Mouse (Mus musculus) cerebellum, adult 2 months (tissue): ENCODE measurements at regions not wholly inside any gene's neighbourhood (a gene's known extent, or its start where the extent isn't known, plus 50 kb on each side); places are given as distances from the start of the nearest gene placed in this dataset.
A peak's percentile ranks its signal among the peaks of the same experiment; 100 is the strongest.

Experiments used
- DNase-seq, 2 experiments: peaks; one replicate each; pipeline ENCODE4 v3.0.0; 2021
- H3K27ac ChIP-seq: fragments of 200-500 bp; 2 replicates; pipeline ENCODE4 v1.5.1; 2012; ENCODE audit warnings: low read length, control low read depth, inconsistent platforms; ENCODE audit not compliant: insufficient read depth
- H3K27me3 ChIP-seq: fragments of 200-500 bp; 2 replicates; pipeline ENCODE4 v1.6.1; 2012; ENCODE audit warnings: inconsistent platforms, mild to moderate bottlenecking, low read length, moderate library complexity; ENCODE audit not compliant: control insufficient read depth, insufficient read depth
- H3K4me1 ChIP-seq: fragments of 200-500 bp; 2 replicates; pipeline ENCODE4 v1.6.1; 2011; ENCODE audit warnings: low read length; ENCODE audit not compliant: control insufficient read depth, insufficient read depth
- H3K4me3 ChIP-seq: fragments of 200-500 bp; replicated peaks from 2 replicates; pipeline ENCODE3; 2011; ENCODE audit warnings: mild to moderate bottlenecking, low read depth, low read length, control low read depth; ENCODE audit not compliant: insufficient read depth
- CTCF ChIP-seq: fragments of 200-500 bp; IDR thresholded peaks from 2 replicates; pipeline ENCODE4 v1.5.1; 2011; ENCODE audit warnings: low read depth, mild to moderate bottlenecking, control low read depth, low read length, moderate library complexity, borderline replicate concordance; ENCODE audit not compliant: insufficient read depth
- POLR2A ChIP-seq: fragments of 200-500 bp; IDR thresholded peaks from 2 replicates; pipeline ENCODE4 v1.6.1; 2011; ENCODE audit warnings: low read length, control low read depth, borderline replicate concordance; ENCODE audit not compliant: insufficient read depth
- WGBS: fragments of 180-500 bp; shearing (Covaris S2); methylation state at CpG from one replicate; pipeline ENCODE4 v1.1.7; 2018; 5-methylcytosine and 5-hydroxymethylcytosine counted together

DNA sequence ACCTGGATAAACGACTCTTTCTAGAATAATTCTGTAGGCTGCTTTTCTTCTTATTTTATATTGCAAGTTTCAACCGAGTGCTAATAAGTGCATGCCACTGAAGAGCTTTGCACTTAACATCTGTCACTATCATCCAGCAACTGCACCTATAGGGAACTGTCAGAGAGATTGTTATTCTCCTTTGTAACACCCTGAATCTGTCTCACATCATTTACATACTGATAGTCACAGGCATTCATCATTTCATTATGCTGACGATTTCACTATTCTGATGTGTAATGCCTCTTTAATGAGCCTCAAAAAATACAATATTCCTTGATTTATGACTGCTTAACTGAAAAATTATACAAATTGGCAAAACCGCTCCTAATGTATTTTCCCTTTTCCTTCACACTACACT is 1959.2 kb upstream of the Tenm3 start:
- no peak for DNase-seq
- TF ChIP-seq POLR2A (no peak), CTCF (no peak)
- H3K4me3 ChIP-seq = no peak overlapping the region
- H3K27me3 ChIP-seq = no peaks in the 10 kb centered on the region
- no peaks in the 10 kb centered on the region for H3K4me1 ChIP-seq
- 85% methylated on average over 4 of the region's 4 CpGs for WGBS
- no peak overlapping the region for H3K27ac ChIP-seq

GRCm38 (mm10) chr8:50787441-50787840 is 1943.7 kb upstream of the Tenm3 start:
- DNase-seq = peak; percentile 13 to 22
- TF ChIP-seq POLR2A (no peak), CTCF (no peak)
- Histone ChIP-seq H3K4me3 (no peak overlapping the region), H3K27me3 (no peaks in the 10 kb centered on the region), H3K4me1 (no peaks in the 10 kb centered on the region), H3K27ac (no peak overlapping the region)

DNA sequence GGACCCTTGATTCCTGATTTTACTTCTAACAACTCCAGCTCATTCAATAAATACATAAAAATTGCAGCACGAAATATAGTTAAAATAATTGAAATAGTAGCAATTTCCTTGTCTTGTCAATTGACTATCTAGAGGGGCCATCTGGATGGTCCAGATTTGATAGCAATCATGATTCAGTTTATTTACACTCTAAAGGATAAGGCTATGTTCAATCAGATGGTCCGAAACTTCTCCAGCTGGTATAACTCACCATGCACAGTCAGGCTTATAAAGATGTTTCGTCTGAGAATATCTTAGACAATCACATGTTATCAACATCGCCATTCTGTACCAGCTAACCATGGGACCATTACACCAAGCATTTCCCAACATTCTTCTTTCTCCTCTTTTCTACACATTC is 1926.9 kb upstream of the Tenm3 start:
- Histone ChIP-seq H3K27me3 (no peaks in the 10 kb centered on the region), H3K4me1 (no peaks in the 10 kb centered on the region), H3K27ac (no peak overlapping the region), H3K4me3 (no peak overlapping the region)
- 85% methylated on average over 4 of the region's 4 CpGs for WGBS
- TF ChIP-seq CTCF (no peak), POLR2A (no peak)
- DNase-seq = no peak
